Mouse (Mus musculus) stomach, embryonic 14.5 days (tissue): ENCODE measurements at regions not wholly inside any gene's neighbourhood (a gene's known extent, or its start where the extent isn't known, plus 50 kb on each side); places are given as distances from the start of the nearest gene placed in this dataset.

Experiments used
- ATAC-seq: fragments of 200-750 bp; cut with Nextera tagmentation; 2 replicates; pipeline ENCODE4 v1.8.0; 2017; ENCODE audit warnings: low read depth, moderate TSS enrichment; ENCODE audit not compliant: insufficient number of reproducible peaks, insufficient read depth, low FRiP score
- H3K27ac ChIP-seq: fragments of 300-500 bp; sonication (generic); 2 replicates; pipeline ENCODE4 v1.5.1; 2014; ENCODE audit warnings: mild to moderate bottlenecking, low read length, moderate library complexity, mixed read lengths
- H3K27me3 ChIP-seq: fragments of 300-500 bp; sonication (generic); 2 replicates; pipeline ENCODE4 v1.6.1; 2014; ENCODE audit warnings: low read length, control low read depth, mixed read lengths; ENCODE audit not compliant: control insufficient read depth, insufficient read depth
- H3K36me3 ChIP-seq: fragments of 300-500 bp; sonication (generic); 2 replicates; pipeline ENCODE4 v1.6.1; 2014; ENCODE audit warnings: mild to moderate bottlenecking, control low read depth, low read length, moderate library complexity, mixed read lengths; ENCODE audit not compliant: control insufficient read depth, insufficient read depth
- H3K4me1 ChIP-seq: fragments of 300-500 bp; sonication (generic); 2 replicates; pipeline ENCODE4 v1.6.1; 2014; ENCODE audit warnings: low read length, control low read depth, mixed read lengths; ENCODE audit not compliant: control insufficient read depth, insufficient read depth
- H3K4me2 ChIP-seq: fragments of 300-500 bp; sonication (generic); replicated peaks from 2 replicates; pipeline ENCODE4 v1.6.1; 2014; ENCODE audit warnings: low read depth, low read length, control low read depth
- H3K4me3 ChIP-seq: fragments of 300-500 bp; sonication (generic); 2 replicates; pipeline ENCODE4 v1.5.1; 2014; ENCODE audit warnings: low read depth, low read length, control low read depth
- H3K9ac ChIP-seq: fragments of 300-500 bp; sonication (generic); replicated peaks from 2 replicates; pipeline ENCODE4 v1.6.1; 2014; ENCODE audit warnings: low read depth, mild to moderate bottlenecking, control low read depth, low read length, moderate library complexity, mixed read lengths
- H3K9me3 ChIP-seq: fragments of 300-500 bp; sonication (generic); 2 replicates; pipeline ENCODE4 v1.6.1; 2016; ENCODE audit warnings: low read depth, low read length, control low read depth; ENCODE audit not compliant: control insufficient read depth
- WGBS: fragments of 180-500 bp; shearing (Covaris S2); extraction: QIAGEN DNeasy Blood & Tissue Kit; methylation state at CpG from one replicate; pipeline ENCODE4 v1.1.7; 2014; 5-methylcytosine and 5-hydroxymethylcytosine counted together

DNA sequence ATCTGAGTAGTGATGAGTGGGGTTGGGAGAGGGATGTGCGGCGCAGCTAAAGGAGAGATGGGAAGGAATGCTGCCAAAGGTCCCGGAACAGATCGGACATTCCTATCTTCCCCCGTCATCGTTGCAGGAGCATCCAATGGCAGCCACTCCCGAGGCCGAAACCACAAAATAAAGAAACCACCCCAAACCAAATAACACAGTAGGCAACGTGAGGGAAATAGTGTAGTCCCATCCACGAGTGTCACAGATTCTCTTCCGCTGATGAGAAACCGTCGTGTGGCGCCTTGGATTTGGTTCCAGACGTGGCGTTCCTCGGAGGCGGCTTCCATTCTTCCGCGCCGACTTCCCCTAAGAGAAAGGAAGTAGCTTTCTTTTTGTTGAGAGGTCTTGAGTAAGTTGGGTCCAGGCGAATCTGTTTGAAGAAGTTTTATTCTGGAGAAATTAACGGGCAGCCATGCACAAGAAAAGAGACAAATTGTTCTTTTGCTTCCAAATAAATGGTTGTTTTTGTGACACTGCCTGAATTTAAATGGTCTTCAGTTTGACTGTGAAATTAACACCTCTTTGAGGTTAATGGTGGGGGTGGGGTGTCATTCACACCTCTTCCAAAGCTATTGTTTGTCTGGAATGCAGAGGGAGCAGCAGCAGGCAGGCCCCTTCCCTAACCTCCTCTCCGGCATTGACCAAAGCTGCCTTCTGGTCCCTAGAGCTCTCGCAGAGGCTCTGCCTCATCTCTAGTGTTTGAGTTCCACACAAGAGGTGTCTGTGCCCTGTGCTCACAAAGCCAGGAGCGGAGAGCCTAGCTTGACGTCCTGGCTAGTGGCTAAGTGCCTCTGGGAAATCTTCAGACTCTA is 88.3 kb upstream of the Eomes start:
- no peak overlapping the region for H3K9ac ChIP-seq
- H3K4me2 ChIP-seq, result peak overlapping the region; percentile 45
- H3K9me3 ChIP-seq, result no peaks in the 10 kb centered on the region
- H3K36me3 ChIP-seq, result no peaks in the 10 kb centered on the region
- peak overlapping the region; percentile 23 for H3K4me3 ChIP-seq
- ATAC-seq, result no peak
- peaks cover 9% of the 10 kb centered on the region; the same call in 1 of the 2 replicates for H3K27me3 ChIP-seq
- no peak overlapping the region for H3K27ac ChIP-seq
- H3K4me1 ChIP-seq, result 0 out of 2 replicates have a peak, but pooled peaks cover 3% of the 10 kb centered on the region
- WGBS, result 6% methylated on average over 27 of the region's 27 CpGs

DNA sequence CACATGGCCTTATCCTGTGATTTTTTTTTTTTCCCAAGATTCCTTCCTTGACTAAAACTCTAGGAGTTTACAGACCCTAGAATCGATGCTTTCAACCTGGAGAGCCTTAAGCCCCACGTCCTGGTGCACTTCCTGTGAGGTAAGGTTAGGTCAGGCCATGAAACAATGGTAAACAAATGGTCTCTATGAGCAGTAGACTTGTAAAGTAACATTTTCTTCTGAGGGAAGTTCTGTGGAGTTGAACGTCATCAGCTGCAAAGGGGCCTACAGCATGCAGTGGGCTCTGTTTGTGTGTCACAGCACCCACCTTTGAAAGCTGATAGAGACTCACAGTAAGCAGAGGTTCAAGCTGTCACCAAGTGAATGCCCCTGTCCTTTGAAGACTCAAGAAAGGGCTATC is 87.3 kb upstream of the Eomes start:
- H3K4me1 ChIP-seq, result 0 out of 2 replicates have a peak, but pooled peaks cover 3% of the 10 kb centered on the region
- no peaks in the 10 kb centered on the region for H3K36me3 ChIP-seq
- no peak overlapping the region for H3K4me3 ChIP-seq
- no peak overlapping the region for H3K27ac ChIP-seq
- no peak for ATAC-seq
- no peak overlapping the region for H3K9ac ChIP-seq
- peaks cover 9% of the 10 kb centered on the region; the same call in 1 of the 2 replicates for H3K27me3 ChIP-seq
- 47% methylated on average over 3 of the region's 3 CpGs for WGBS
- no peaks in the 10 kb centered on the region for H3K9me3 ChIP-seq
- no peak overlapping the region for H3K4me2 ChIP-seq

DNA sequence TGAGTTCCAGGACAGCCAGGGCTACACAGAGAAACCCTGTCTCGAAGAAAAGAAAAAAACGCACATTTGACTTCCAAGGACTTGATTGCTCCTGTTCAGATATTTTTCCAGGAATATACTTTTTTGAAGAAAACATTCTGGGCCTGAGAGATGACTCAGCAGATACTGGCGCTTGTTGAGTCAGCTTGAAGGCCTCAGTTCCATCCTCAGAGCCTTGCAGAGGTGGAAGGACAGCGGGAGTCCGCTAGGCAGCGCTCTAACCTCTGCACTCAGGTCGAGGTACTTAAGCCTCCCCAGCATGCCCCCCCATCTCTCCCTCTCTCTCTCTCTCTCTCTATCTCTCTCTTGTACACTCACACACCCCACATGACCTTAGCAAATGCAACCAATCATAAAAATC is 86.3 kb upstream of the Eomes start:
- 63% methylated on average over 7 of the region's 7 CpGs for WGBS
- H3K4me2 ChIP-seq, result no peak overlapping the region
- 0 out of 2 replicates have a peak, but pooled peaks cover 3% of the 10 kb centered on the region for H3K4me1 ChIP-seq
- H3K36me3 ChIP-seq, result no peaks in the 10 kb centered on the region
- H3K27me3 ChIP-seq, result peaks cover 9% of the 10 kb centered on the region; the same call in 1 of the 2 replicates
- no peaks in the 10 kb centered on the region for H3K9me3 ChIP-seq
- no peak overlapping the region for H3K27ac ChIP-seq
- no peak overlapping the region for H3K9ac ChIP-seq
- no peak overlapping the region for H3K4me3 ChIP-seq
- no peak for ATAC-seq

DNA sequence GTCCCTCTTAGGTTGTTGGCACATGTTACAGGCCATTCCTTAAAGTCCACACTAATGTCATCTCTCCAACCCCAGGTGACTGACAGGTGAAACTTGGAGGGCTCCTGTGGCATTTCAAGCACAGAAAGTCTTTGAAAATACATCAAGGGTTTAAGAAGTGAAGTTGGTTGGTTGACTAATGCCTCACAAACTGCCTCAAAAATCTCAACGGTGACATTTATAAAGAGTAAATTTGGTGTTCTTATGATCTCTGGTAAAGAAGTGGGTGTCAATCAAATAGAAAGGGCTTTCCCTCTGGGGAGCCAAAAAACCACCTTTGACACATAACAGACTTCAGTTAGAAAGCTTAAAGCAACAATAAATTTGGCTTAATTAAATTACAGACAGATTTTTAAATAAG is 85.2 kb upstream of the Eomes start:
- Histone ChIP-seq H3K9ac (no peak overlapping the region), H3K4me2 (no peak overlapping the region), H3K36me3 (no peaks in the 10 kb centered on the region), H3K27me3 (peaks cover 8% of the 10 kb centered on the region; the same call in 1 of the 2 replicates), H3K4me3 (no peak overlapping the region), H3K9me3 (no peaks in the 10 kb centered on the region), H3K27ac (no peak overlapping the region), H3K4me1 (0 out of 2 replicates have a peak, but pooled peaks cover 3% of the 10 kb centered on the region)
- ATAC-seq, result no peak
- 80% methylated on average over 1 of the region's 1 CpGs for WGBS

DNA sequence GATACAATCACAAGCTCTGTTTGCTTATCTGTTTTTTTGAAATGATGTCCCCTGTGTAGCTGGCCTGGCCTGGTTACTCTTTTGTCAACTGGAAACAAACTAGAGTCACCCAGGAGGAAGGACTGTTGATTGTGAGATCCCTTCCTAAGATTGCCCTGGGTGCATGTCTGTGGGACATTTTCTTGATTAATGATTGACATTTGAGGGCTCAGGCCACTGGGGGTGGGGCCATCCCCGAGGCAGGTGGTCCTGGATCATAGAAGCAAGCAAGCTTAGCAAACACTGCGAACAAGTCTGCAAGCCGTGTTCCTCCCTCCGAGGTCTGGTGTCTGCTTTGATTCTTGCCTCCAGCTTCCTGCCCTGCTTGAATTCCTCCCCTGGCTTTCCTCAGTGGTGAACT is 84.4 kb upstream of the Eomes start:
- Histone ChIP-seq H3K9me3 (no peaks in the 10 kb centered on the region), H3K36me3 (no peaks in the 10 kb centered on the region), H3K9ac (no peak overlapping the region), H3K4me2 (no peak overlapping the region), H3K27me3 (peaks cover 5% of the 10 kb centered on the region; the same call in 1 of the 2 replicates), H3K4me3 (no peak overlapping the region), H3K4me1 (0 out of 2 replicates have a peak, but pooled peaks cover 3% of the 10 kb centered on the region), H3K27ac (no peak overlapping the region)
- WGBS, result 31% methylated on average over 4 of the region's 4 CpGs
- ATAC-seq, result no peak

GRCm38 (mm10) chr9:118396425-118397053 is 81.5 kb upstream of the Eomes start:
- ATAC-seq, result no peak
- no peak overlapping the region for H3K27ac ChIP-seq
- no peak overlapping the region for H3K9ac ChIP-seq
- H3K4me3 ChIP-seq, result no peak overlapping the region
- no peak overlapping the region for H3K4me2 ChIP-seq
- no peaks in the 10 kb centered on the region for H3K27me3 ChIP-seq
- H3K36me3 ChIP-seq, result no peaks in the 10 kb centered on the region
- no peaks in the 10 kb centered on the region for H3K9me3 ChIP-seq
- WGBS, result 76% methylated on average over 2 of the region's 2 CpGs
- H3K4me1 ChIP-seq, result no peaks in the 10 kb centered on the region

DNA sequence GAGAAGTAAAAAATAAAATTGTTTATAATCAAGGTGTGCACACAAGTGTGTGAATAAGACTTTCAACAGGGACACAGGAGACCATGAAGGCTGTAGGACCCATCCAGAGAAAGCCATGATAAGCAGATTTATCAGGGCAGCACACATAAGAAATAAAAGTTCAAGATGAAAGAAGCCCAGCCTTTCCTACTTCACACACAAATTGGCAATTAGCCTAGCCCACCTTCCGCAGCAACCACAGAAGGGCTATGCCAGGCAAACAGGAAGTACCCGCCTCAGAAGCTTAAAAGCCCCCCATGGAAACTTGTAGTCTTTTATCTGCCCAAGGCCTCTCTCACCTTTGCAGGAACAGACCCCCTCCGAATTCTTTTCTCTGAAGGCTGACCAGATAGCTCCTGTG is 77.5 kb upstream of the Eomes start:
- ATAC-seq, result no peak
- no peaks in the 10 kb centered on the region for H3K36me3 ChIP-seq
- H3K4me1 ChIP-seq, result no peaks in the 10 kb centered on the region
- no peak overlapping the region for H3K9ac ChIP-seq
- no peak overlapping the region for H3K27ac ChIP-seq
- WGBS, result 75% methylated on average over 3 of the region's 3 CpGs
- no peak overlapping the region for H3K4me2 ChIP-seq
- H3K9me3 ChIP-seq, result no peaks in the 10 kb centered on the region
- no peak overlapping the region for H3K4me3 ChIP-seq
- no peaks in the 10 kb centered on the region for H3K27me3 ChIP-seq

GRCm38 (mm10) chr9:118401170-118401569 is 76.8 kb upstream of the Eomes start:
- Histone ChIP-seq H3K27me3 (no peaks in the 10 kb centered on the region), H3K9me3 (no peaks in the 10 kb centered on the region), H3K4me3 (no peak overlapping the region), H3K36me3 (no peaks in the 10 kb centered on the region), H3K4me2 (no peak overlapping the region), H3K4me1 (no peaks in the 10 kb centered on the region), H3K9ac (no peak overlapping the region), H3K27ac (no peak overlapping the region)
- ATAC-seq, result peak; percentile 42; the same call in 1 of the 2 replicates
